Mouse (Mus musculus): ENCODE results near the gene Exosc2.

Gene Exosc2

DNA sequence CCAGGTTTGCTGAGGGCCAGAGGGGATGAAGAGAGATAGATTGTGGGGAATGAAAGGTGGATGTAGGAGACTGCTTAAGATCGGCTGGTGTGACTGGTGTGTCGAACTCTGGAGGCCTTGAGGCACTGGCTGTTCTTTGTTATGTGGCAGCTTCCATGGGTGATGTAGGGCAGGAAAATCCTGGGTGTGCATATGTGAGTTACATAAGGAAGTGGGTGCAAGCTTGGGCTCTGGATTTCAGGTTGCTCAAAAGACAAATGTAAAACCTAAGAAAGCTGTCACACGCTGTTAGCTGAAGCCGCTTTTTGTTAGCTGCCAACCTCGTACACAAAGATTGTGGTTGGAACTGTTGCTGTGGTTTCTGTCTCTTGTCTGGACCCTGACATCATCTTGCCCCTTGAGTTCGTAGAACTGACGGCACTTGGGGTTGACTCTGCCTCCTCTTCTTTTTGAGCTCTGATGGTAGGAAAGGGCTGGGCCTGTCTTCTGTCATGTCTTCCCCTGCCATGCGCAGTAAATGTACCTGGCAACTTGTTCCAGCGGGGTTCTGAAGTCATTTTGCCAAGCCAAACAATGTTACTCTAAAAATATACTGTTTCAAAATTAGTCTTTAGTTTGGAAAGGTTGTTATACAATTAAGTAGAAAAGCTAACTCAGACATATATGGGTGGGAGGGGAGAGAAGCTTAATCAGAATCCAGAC is 57.2 kb downstream of the Exosc2 start:
- DNase-seq (ENCODE audit: low spot score) = no peak

- DNase-seq (ENCODE audit: low spot score) = no peak
Observed at GRCm38 (mm10) chr2:31730640-31731039, 60.1 kb downstream of the Exosc2 start.
